Mouse (Mus musculus): ENCODE results near the gene Negr1. TPM values are rescaled to one million over a fixed set of nuclear protein-coding genes. Genes with fewer than 3 reads are reported as not detected.

Gene Negr1
- total RNA-seq (2022), result under 1 TPM; 0.41 to 0.94 (median 0.84) TPM

GRCm38 (mm10) chr3:156561524-156562423, at the start of gene Negr1:
Gene Negr1, plus strand, starts transcription at chr3:156561794.
- DNase-seq (ENCODE audit: low spot score), result peak; percentile 11

- no peak for DNase-seq (ENCODE audit: low spot score)
Observed at GRCm38 (mm10) chr3:156526461-156526933, 35.1 kb upstream of the Negr1 start.

GRCm38 (mm10) chr3:156527231-156527995, 34.2 kb upstream of the Negr1 start:
- no peak for DNase-seq (ENCODE audit: low spot score)

- DNase-seq (ENCODE audit: low spot score), result no peak
Observed at GRCm38 (mm10) chr3:156559441-156559825, 2.2 kb upstream of the Negr1 start.

GRCm38 (mm10) chr3:156559826-156560471, 1.6 kb upstream of the Negr1 start:
- no peak for DNase-seq (ENCODE audit: low spot score)

GRCm38 (mm10) chr3:156560766-156561165, 828 bp upstream of the Negr1 start:
- peak; percentile 46 for DNase-seq (ENCODE audit: low spot score)

- DNase-seq (ENCODE audit: low spot score), result no peak
Observed at GRCm38 (mm10) chr3:156562424-156562785, 811 bp downstream of the Negr1 start.

- DNase-seq (ENCODE audit: low spot score), result no peak
Observed at GRCm38 (mm10) chr3:156562796-156563195, 1.2 kb downstream of the Negr1 start.

- DNase-seq (ENCODE audit: low spot score), result no peak
Observed at GRCm38 (mm10) chr3:156563353-156563752, 1.8 kb downstream of the Negr1 start.

GRCm38 (mm10) chr3:156573465-156573864, 11.9 kb downstream of the Negr1 start:
- DNase-seq (ENCODE audit: low spot score), result no peak

GRCm38 (mm10) chr3:156576292-156576691, 14.7 kb downstream of the Negr1 start:
- DNase-seq (ENCODE audit: low spot score), result no peak

GRCm38 (mm10) chr3:156590612-156591011, 29.0 kb downstream of the Negr1 start:
- no peak for DNase-seq (ENCODE audit: low spot score)

- DNase-seq (ENCODE audit: low spot score), result no peak
Observed at GRCm38 (mm10) chr3:156591125-156591524, 29.5 kb downstream of the Negr1 start.

GRCm38 (mm10) chr3:156606846-156607245, 45.3 kb downstream of the Negr1 start:
- no peak for DNase-seq (ENCODE audit: low spot score)

GRCm38 (mm10) chr3:156619921-156620320, 58.3 kb downstream of the Negr1 start:
- no peak for DNase-seq (ENCODE audit: low spot score)

- no peak for DNase-seq (ENCODE audit: low spot score)
Observed at GRCm38 (mm10) chr3:156628594-156628993, 67.0 kb downstream of the Negr1 start.

GRCm38 (mm10) chr3:156632942-156633341, 71.3 kb downstream of the Negr1 start:
- DNase-seq (ENCODE audit: low spot score), result no peak

GRCm38 (mm10) chr3:156639382-156639781, 77.8 kb downstream of the Negr1 start:
- DNase-seq (ENCODE audit: low spot score), result no peak

GRCm38 (mm10) chr3:156643710-156644363, 82.2 kb downstream of the Negr1 start:
- peak; percentile 4 for DNase-seq (ENCODE audit: low spot score)

- DNase-seq (ENCODE audit: low spot score), result no peak
Observed at GRCm38 (mm10) chr3:156648378-156648777, 86.8 kb downstream of the Negr1 start.

- no peak for DNase-seq (ENCODE audit: low spot score)
Observed at GRCm38 (mm10) chr3:156662553-156662952, 101.0 kb downstream of the Negr1 start.
